Mouse (Mus musculus) Patski (cell line): ENCODE results near the gene Vps41. TPM values are rescaled to one million over a fixed set of nuclear protein-coding genes. Genes with fewer than 3 reads are reported as not detected.

Experiments
- ATAC-seq: fragments of 100-300 bp; one replicate; pipeline ENCODE4 v1.8.0; 2021
- CTCF ChIA-PET: fragments of 350-600 bp; sonication (Branson Sonifier 250); formaldehyde crosslinking; loops from one replicate; lab custom pipeline; 2022; ENCODE audit warnings: inconsistent platforms; lab: Charles Lee
- POLR2A ChIA-PET: fragments of 350-600 bp; sonication (Branson Sonifier 250); formaldehyde crosslinking; loops from one replicate; lab custom pipeline; 2022; ENCODE audit warnings: antibody characterized with exemption, inconsistent platforms; lab: Charles Lee
- DNase-seq: peaks from one replicate; pipeline ENCODE4 v3.0.0-alpha.2; 2011; ENCODE audit warnings: low read depth, low spot score
- H3K27me3 ChIP-seq: fragments of 371-371 bp; one replicate; pipeline ENCODE4 v1.5.1; 2021
- CTCF ChIP-seq: fragments of 100-300 bp; IDR thresholded peaks from one replicate; pipeline ENCODE4 v1.5.1; 2021
- in situ Hi-C: fragments of 300-500 bp; cut with MboI; formaldehyde crosslinking; loops from 3 replicates; pipeline ENCODE4 v1.11.1; 2018; ENCODE audit warnings: low pct_unique_long_range_greater_than_20kb, mixed read lengths
- polyA plus RNA-seq: library from polyadenylated mRNA; unstranded; gene quantifications from one replicate; pipeline ENCODE4 v1.2.3, GENCODE M21; 2021

Vps41 gene
- polyA plus RNA-seq, 1 experiment from 2014 or later, result 72.5 TPM

DNA sequence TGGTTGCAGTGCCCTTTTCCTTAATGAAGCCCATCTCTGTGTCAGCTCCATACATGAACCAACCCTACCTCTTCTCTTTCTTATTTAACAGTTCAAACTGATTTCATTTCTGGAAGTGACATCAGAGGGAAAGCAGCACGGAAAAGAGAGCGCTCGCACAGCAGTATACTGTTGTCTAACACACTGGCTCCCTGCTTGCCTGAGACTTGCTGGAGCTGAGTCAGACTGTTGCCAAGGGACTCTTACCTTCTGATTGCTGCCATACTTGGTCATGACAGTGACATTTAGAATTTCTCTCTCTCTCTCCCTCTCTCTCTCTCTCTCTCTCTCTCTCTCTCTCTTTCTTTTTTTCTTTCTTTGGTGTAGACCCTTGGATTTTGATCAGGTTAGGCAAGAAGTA is 142.3 kb downstream of the Vps41 start:
- POLR2A ChIA-PET, result no interaction called here
- H3K27me3 ChIP-seq, result no peaks in the 10 kb centered on the region
- DNase-seq (no peak), ATAC-seq (no peak)
- in situ Hi-C loops, result no loop called here
- CTCF ChIA-PET, result no interaction called here
- no peak for TF ChIP-seq CTCF

GRCm38 (mm10) chr13:18868030-18868490 is 151.0 kb downstream of the Vps41 start:
- CTCF ChIA-PET, result interaction anchor here (2.1 kb wide), 1 partner anchor 265 kb away, joined by 9 read pairs; no protein-coding TSS in a partner anchor
- in situ Hi-C loops, result no loop called here
- H3K27me3 ChIP-seq, result no peaks in the 10 kb centered on the region
- TF ChIP-seq CTCF, result peak; percentile 94
- POLR2A ChIA-PET, result no interaction called here
- ATAC-seq (peak; percentile 98), DNase-seq (peak; percentile 61)

- POLR2A ChIA-PET, result no interaction called here
- in situ Hi-C loops, result no loop called here
- no peak for ATAC-seq
These were observed 151.7 kb downstream of the Vps41 start for GRCm38 (mm10) chr13:18868825-18869224.

GRCm38 (mm10) chr13:18875321-18875720 is 158.2 kb downstream of the Vps41 start:
- ChIA-PET CTCF (no interaction called here), POLR2A (no interaction called here)
- in situ Hi-C loops, result no loop called here
- H3K27me3 ChIP-seq, result no peaks in the 10 kb centered on the region
- DNase-seq (peak; percentile 28), ATAC-seq (peak; percentile 98)
- no peak for TF ChIP-seq CTCF

More at GRCm38 (mm10) chr13:18868825-18869224, 151.7 kb downstream of the Vps41 start:
- DNase-seq, result no peak
- CTCF ChIA-PET, result interaction anchor here (2.1 kb wide), 1 partner anchor 265 kb away, joined by 9 read pairs; no protein-coding TSS in a partner anchor
- H3K27me3 ChIP-seq, result no peaks in the 10 kb centered on the region
- no peak for TF ChIP-seq CTCF

DNA sequence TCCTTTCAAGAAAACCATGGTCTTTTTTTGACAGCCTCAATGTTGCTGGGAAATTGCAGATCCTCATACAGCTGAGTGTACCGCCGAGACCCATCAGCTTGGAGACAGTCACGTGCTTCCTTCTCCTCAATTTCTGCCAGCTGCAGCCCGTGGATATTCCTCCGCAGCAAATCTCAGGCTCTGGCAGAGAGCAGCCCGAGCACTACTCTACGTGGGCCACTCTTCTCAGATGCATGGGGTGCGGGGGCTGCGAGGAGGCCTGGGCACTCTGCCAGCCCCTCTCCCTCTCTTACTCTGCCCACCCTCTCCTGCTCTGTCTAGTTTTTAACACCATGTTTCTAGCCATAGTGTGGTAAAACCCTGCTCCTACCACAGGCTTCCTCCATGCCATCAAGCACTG is 175.8 kb downstream of the Vps41 start:
- ChIA-PET CTCF (no interaction called here), POLR2A (no interaction called here)
- no peak for TF ChIP-seq CTCF
- H3K27me3 ChIP-seq, result peaks cover 14% of the 10 kb centered on the region
- in situ Hi-C loops, result no loop called here
- DNase-seq (no peak), ATAC-seq (no peak)

DNA sequence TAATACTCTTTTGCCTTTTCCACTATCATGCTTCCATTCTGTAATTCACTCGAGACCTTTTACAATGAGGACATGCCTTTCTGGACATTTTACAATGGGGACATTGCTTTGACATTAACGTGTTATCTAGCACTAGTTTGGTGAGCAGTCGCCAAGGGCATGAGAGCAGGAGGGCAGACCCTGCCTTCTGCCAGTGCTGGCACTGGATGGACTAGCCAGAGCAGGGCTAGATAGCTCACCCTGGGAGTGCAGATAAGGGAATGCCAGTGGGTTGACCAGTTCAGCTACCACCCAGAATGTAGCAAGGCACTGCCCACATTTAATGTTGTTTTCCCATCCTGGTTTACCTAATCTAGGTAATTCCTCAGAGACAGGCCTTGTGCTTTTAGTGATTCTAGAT is 179.7 kb downstream of the Vps41 start:
- DNase-seq (no peak), ATAC-seq (no peak)
- no peak for TF ChIP-seq CTCF
- peaks cover 6% of the 10 kb centered on the region for H3K27me3 ChIP-seq
- CTCF ChIA-PET, result no interaction called here
- POLR2A ChIA-PET, result no interaction called here
- in situ Hi-C loops, result no loop called here

GRCm38 (mm10) chr13:18903623-18904022 is 186.5 kb downstream of the Vps41 start:
- no peak for TF ChIP-seq CTCF
- ChIA-PET POLR2A (no interaction called here), CTCF (interaction anchor here (0.8 kb wide), 1 partner anchor 15 kb away, joined by 3 read pairs; no protein-coding TSS in a partner anchor)
- in situ Hi-C loops, result no loop called here
- DNase-seq (no peak), ATAC-seq (no peak)
- H3K27me3 ChIP-seq, result no peaks in the 10 kb centered on the region

- ChIA-PET CTCF (interaction anchor here (1.4 kb wide), 1 partner anchor 12 kb away, joined by 3 read pairs; no protein-coding TSS in a partner anchor), POLR2A (no interaction called here)
- ATAC-seq (no peak), DNase-seq (no peak)
- H3K27me3 ChIP-seq, result peaks cover 6% of the 10 kb centered on the region
- in situ Hi-C loops, result no loop called here
- no peak for TF ChIP-seq CTCF
These were observed 197.7 kb downstream of the Vps41 start for GRCm38 (mm10) chr13:18914774-18915173.

Other genes starting within 250 kb of the Vps41 start
- gene Amph, start 230.9 kb downstream of the Vps41 start, polyA plus RNA-seq, result 1.6 TPM